Mouse (Mus musculus) small intestine, adult 2 months (tissue): ENCODE measurements around the gene Rpl36a-ps1.

Experiments used
- CTCF ChIP-seq: fragments of 200-500 bp; IDR thresholded peaks from 2 replicates; pipeline ENCODE4 v1.5.1; 2012; ENCODE audit warnings: low read depth, mild to moderate bottlenecking, control low read depth, inconsistent platforms, low read length, moderate library complexity, mixed read lengths; ENCODE audit not compliant: insufficient replicate concordance, insufficient read length; ENCODE audit errors: extremely low read depth
- POLR2A ChIP-seq: fragments of 200-500 bp; IDR thresholded peaks from 2 replicates; pipeline ENCODE4 v1.6.1; 2012; ENCODE audit warnings: low read depth, mild to moderate bottlenecking, control low read depth, inconsistent platforms, low read length, moderate library complexity

GRCm38 (mm10) chr14:99043499-99043898, 49.4 kb upstream of the Rpl36a-ps1 start:
- TF ChIP-seq CTCF (no peak), POLR2A (no peak)
